Mouse (Mus musculus): ENCODE results near the gene Myl12a.

DNA sequence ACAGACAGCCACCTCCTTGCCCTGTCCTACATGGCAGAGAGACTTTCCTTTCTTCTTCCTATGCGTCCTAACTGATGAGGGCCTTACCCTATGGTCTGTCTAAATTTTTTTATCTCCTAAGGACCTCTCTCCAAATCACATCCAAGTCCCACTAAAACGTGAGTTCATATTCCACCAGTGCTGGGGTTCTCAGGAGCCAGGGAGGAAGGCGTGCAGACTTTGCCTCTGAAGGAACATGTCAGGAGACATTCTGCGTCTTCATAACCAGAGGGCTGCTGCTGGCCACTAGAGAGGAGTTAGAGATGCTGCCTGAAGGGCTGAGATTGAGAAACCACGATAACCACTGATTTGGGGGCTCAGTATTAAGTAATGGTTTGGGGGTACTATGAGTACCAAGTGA lies 4.3 kb upstream of the Myl12a start:
- no peak for TF ChIP-seq NANOG (IDR thresholded peaks at IDR 0.05; ENCODE audit: borderline replicate concordance, low read length)
- no peak for TF ChIP-seq CTCF (conservative IDR thresholded peaks at IDR 0.05; ENCODE audit: low read length)
- no peak for TF ChIP-seq POU5F1 (IDR thresholded peaks at IDR 0.05; ENCODE audit: borderline replicate concordance, low read length)

Measured in E14TG2a.4 (cell line).